Mouse (Mus musculus) thymus, adult 2 months (tissue): ENCODE measurements around the gene Ryr2. TPM values are rescaled to one million over a fixed set of nuclear protein-coding genes. Genes with fewer than 3 reads are reported as not detected.

ENCODE experiments used
- DNase-seq: peaks from one replicate; pipeline ENCODE4 v3.0.0; 2021
- H3K27ac ChIP-seq: fragments of 200-500 bp; 2 replicates; pipeline ENCODE4 v1.5.1; 2012; ENCODE audit warnings: low read length, control low read depth; ENCODE audit not compliant: control insufficient read depth, insufficient read depth
- H3K27me3 ChIP-seq: fragments of 200-500 bp; 2 replicates; pipeline ENCODE4 v1.6.1; 2012; ENCODE audit warnings: mild to moderate bottlenecking, low read length, moderate library complexity, mixed read lengths; ENCODE audit not compliant: control insufficient read depth, insufficient read depth
- H3K36me3 ChIP-seq: fragments of 200-500 bp; 2 replicates; pipeline ENCODE4 v1.6.1; 2012; ENCODE audit warnings: mild to moderate bottlenecking, low read length, moderate library complexity; ENCODE audit not compliant: control insufficient read depth, insufficient read depth
- H3K4me1 ChIP-seq: fragments of 200-500 bp; replicated peaks from 2 replicates; pipeline ENCODE4 v1.6.1; 2012; ENCODE audit warnings: low read length; ENCODE audit not compliant: control insufficient read depth, insufficient read depth
- H3K4me3 ChIP-seq: fragments of 200-500 bp; 2 replicates; pipeline ENCODE4 v1.5.1; 2012; ENCODE audit warnings: mild to moderate bottlenecking, low read length, control low read depth, moderate library complexity; ENCODE audit not compliant: control insufficient read depth, insufficient read depth
- CTCF ChIP-seq: fragments of 200-500 bp; IDR thresholded peaks from 2 replicates; pipeline ENCODE4 v1.5.1; 2012; ENCODE audit warnings: mild to moderate bottlenecking, control low read depth, low read length, moderate library complexity, borderline replicate concordance; ENCODE audit not compliant: control insufficient read depth, poor library complexity, insufficient read depth; ENCODE audit errors: extremely low read depth
- POLR2A ChIP-seq: fragments of 200-500 bp; IDR thresholded peaks from 2 replicates; pipeline ENCODE4 v1.6.1; 2012; ENCODE audit warnings: mild to moderate bottlenecking, low read length, control low read depth, moderate library complexity; ENCODE audit not compliant: control insufficient read depth, poor library complexity, insufficient read depth; ENCODE audit errors: extremely low read depth
- WGBS: fragments of 180-500 bp; shearing (Covaris S2); methylation state at CpG from one replicate; pipeline ENCODE4 v1.1.7; 2018; 5-methylcytosine and 5-hydroxymethylcytosine counted together
- polyA plus RNA-seq: library from polyadenylated mRNA; depleted of rRNA; stranded (reverse); fragments of >200 nt; gene quantifications from 2 replicates; pipeline ENCODE4 v1.2.3, GENCODE M21; 2012

The Ryr2 gene
- polyA plus RNA-seq, 1 experiment: 3.6 TPM

- DNase-seq: no peak
- H3K27ac ChIP-seq: no peak overlapping the region
- no peaks in the 10 kb centered on the region for H3K27me3 ChIP-seq
- H3K4me1 ChIP-seq: no peaks in the 10 kb centered on the region
- H3K36me3 ChIP-seq: no peaks in the 10 kb centered on the region
- 75% methylated on average over 4 of the region's 4 CpGs for WGBS
- H3K4me3 ChIP-seq: no peak overlapping the region
- TF ChIP-seq CTCF (no peak), POLR2A (no peak)
Observed at GRCm38 (mm10) chr13:11999851-12000250, 106.9 kb downstream of the Ryr2 start.

DNA sequence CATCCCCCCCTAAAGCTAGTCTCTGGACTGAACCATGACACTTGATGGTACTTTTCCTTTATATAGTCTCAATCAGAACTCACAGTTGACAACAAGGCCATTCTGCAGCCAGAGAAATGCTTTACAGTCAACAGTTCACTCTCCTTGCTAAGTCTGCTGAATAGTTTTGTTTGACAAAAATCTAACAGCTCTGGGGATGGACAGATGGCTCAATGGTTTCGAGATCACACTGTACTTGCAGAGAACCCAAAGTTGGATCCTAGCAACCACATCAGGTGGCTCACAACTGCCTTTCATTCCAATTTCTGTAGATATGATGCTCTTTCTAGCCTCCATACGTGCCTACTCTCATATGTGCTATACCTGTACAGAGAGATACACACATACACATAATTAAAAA lies 109.4 kb downstream of the Ryr2 start:
- TF ChIP-seq POLR2A (no peak), CTCF (no peak)
- no peak overlapping the region for H3K27ac ChIP-seq
- H3K36me3 ChIP-seq: no peaks in the 10 kb centered on the region
- DNase-seq: no peak
- H3K4me3 ChIP-seq: no peak overlapping the region
- no peaks in the 10 kb centered on the region for H3K4me1 ChIP-seq
- H3K27me3 ChIP-seq: no peaks in the 10 kb centered on the region
- WGBS: 88% methylated on average over 2 of the region's 2 CpGs

- no peak for DNase-seq
- WGBS: 82% methylated on average over 4 of the region's 4 CpGs
- H3K4me1 ChIP-seq: no peaks in the 10 kb centered on the region
- no peak for TF ChIP-seq CTCF
- TF ChIP-seq POLR2A: no peak
- no peaks in the 10 kb centered on the region for H3K27me3 ChIP-seq
- no peaks in the 10 kb centered on the region for H3K36me3 ChIP-seq
- no peak overlapping the region for H3K27ac ChIP-seq
- no peak overlapping the region for H3K4me3 ChIP-seq
Observed at GRCm38 (mm10) chr13:11987556-11987955, 119.2 kb downstream of the Ryr2 start.

- Histone ChIP-seq H3K4me1 (no peaks in the 10 kb centered on the region), H3K36me3 (no peaks in the 10 kb centered on the region), H3K4me3 (no peak overlapping the region), H3K27ac (no peak overlapping the region), H3K27me3 (no peaks in the 10 kb centered on the region)
- TF ChIP-seq CTCF (no peak), POLR2A (no peak)
- WGBS: 96% methylated on average over 3 of the region's 3 CpGs
- DNase-seq: no peak
Observed at GRCm38 (mm10) chr13:11985056-11985455, 121.7 kb downstream of the Ryr2 start.

- no peak for DNase-seq
- TF ChIP-seq POLR2A: no peak
- TF ChIP-seq CTCF: no peak
- H3K27me3 ChIP-seq: no peaks in the 10 kb centered on the region
- H3K27ac ChIP-seq: no peak overlapping the region
- no peaks in the 10 kb centered on the region for H3K36me3 ChIP-seq
- no peak overlapping the region for H3K4me3 ChIP-seq
- H3K4me1 ChIP-seq: no peaks in the 10 kb centered on the region
Observed at GRCm38 (mm10) chr13:11978997-11979396, 127.7 kb downstream of the Ryr2 start.

DNA sequence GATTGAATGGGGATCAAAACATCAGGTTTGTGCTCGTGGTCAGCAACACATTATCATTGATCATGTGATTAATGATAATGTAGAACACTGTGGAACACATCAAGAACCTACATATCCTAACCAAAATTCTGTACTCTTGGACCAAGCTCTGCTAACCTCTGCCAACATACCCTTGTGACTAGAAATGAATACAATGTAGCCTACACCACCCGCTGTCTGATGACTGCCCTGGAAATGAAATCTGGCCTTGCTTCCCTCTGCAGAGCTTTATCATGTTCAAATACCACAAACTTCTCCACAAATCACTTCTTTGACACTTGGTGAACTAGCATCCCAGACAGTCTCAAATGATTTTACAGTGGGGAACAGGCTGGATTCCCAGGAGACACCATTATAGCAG lies 128.4 kb downstream of the Ryr2 start:
- no peaks in the 10 kb centered on the region for H3K36me3 ChIP-seq
- no peak overlapping the region for H3K4me3 ChIP-seq
- no peaks in the 10 kb centered on the region for H3K4me1 ChIP-seq
- no peak for TF ChIP-seq POLR2A
- DNase-seq: no peak
- no peak overlapping the region for H3K27ac ChIP-seq
- WGBS: 76% methylated on average over 2 of the region's 2 CpGs
- no peaks in the 10 kb centered on the region for H3K27me3 ChIP-seq

- WGBS: 91% methylated on average over 4 of the region's 4 CpGs
- TF ChIP-seq POLR2A (no peak), CTCF (no peak)
- no peaks in the 10 kb centered on the region for H3K27me3 ChIP-seq
- no peak overlapping the region for H3K4me3 ChIP-seq
- no peak overlapping the region for H3K27ac ChIP-seq
- no peak for DNase-seq
- no peaks in the 10 kb centered on the region for H3K4me1 ChIP-seq
- H3K36me3 ChIP-seq: no peaks in the 10 kb centered on the region
Observed at GRCm38 (mm10) chr13:11977606-11978005, 129.1 kb downstream of the Ryr2 start.
